Mouse (Mus musculus) adrenal gland, postnatal 4 days (tissue): ENCODE data around the gene Prex1. TPM values are rescaled to one million over a fixed set of nuclear protein-coding genes. Genes with fewer than 3 reads are reported as not detected.

Source experiments
- DNase-seq, 2 experiments: peaks; one replicate each; pipeline ENCODE4 v3.0.0; 2021 to 2022; ENCODE audit warnings: low spot score in 2 of 2, mixed read lengths in 2 of 2
- total RNA-seq, 2 experiments: library from RNA; stranded (reverse); gene quantifications; 2 replicates each; pipeline ENCODE4 v1.2.3; 2021

The Prex1 gene
- total RNA-seq, 2 experiments from 2014 or later, result 20.9 to 21.2 TPM

DNA sequence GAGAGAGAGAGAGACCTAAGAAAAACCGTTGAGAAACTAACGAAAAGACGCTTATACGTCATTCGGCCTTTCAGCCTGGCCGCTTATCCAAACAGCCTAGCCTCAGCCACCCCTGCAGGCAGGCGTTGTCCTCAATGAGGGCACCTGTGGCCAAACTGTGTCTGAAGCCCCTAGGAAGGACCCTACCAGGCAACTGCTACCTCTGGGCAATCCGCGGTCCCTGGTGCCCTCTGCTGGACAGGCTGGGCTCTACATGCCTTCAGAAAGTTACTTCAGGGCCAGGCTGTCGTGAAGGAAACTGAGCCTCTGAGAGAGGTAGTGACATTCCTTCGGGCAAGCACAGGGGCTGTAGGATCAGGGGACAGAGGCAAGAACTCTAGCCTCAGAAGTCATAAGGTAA lies 149.2 kb downstream of the Prex1 start:
- DNase-seq, result peak in 1 of 2 experiments; percentile 38

GRCm38 (mm10) chr2:166563890-166564289 lies 149.7 kb downstream of the Prex1 start:
- DNase-seq, result peak; percentile 72 to 84

DNA sequence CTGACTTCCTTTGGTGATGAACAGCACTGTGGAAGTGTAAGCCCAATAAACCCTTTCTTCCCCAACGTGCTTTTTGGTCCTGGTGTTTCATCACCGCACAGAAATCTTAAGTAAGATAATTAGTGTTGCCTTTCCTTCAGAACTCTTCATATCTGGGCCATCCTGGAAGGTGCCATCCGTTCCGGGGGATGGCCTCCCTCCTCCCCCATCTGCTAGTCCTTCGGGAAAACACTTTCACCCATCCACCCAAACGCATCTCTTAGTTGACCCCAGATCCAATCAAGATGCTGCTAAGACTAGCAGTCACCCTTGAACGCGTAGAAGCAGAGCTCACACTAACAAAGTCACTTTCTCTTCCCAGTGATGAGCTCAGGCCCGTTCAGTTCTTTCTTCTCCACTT lies 150.6 kb downstream of the Prex1 start:
- DNase-seq, result no peak

GRCm38 (mm10) chr2:166561781-166562180 lies 151.9 kb downstream of the Prex1 start:
- no peak for DNase-seq

- no peak for DNase-seq
These were observed 152.8 kb downstream of the Prex1 start for GRCm38 (mm10) chr2:166560826-166561225.

- DNase-seq, result no peak
These were observed 154.1 kb downstream of the Prex1 start for GRCm38 (mm10) chr2:166559531-166559930.

DNA sequence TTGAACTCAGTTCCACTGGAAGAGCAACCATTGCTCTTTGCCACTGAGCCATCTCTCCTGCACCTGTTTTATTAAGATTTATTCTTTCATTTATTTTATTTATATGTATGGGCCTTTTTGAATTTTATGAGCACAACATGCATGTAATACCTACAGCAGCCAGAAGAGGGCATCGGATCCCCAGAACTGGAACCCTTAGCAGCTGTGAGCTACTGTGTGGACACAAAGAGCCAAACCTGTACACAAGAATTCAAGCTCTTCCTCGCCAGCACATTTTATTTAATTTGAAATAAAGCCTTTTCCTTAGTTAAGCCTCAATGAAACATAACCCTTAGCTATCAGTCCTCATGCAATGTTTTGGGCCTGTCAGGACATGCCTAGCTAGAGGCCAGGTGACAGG lies 158.1 kb downstream of the Prex1 start:
- no peak for DNase-seq

DNA sequence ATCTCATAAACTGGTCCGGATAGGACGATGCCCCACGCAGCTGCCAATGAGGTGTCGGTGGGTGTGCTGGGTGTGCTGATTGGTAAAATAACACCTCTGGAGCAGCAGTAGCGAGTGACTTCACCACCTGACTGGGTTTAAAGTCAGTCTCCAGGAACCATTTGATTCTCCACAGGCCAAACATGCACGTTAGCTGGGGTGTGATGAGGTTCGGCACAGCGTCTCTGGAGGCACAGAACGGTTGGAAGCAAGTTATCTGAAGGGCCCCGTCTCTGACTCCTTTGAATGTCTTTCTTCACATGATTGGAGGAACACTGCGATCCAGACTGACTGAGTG lies 159.5 kb downstream of the Prex1 start:
- no peak for DNase-seq

GRCm38 (mm10) chr2:166553502-166554168 lies 160.0 kb downstream of the Prex1 start:
- DNase-seq, result no peak

DNA sequence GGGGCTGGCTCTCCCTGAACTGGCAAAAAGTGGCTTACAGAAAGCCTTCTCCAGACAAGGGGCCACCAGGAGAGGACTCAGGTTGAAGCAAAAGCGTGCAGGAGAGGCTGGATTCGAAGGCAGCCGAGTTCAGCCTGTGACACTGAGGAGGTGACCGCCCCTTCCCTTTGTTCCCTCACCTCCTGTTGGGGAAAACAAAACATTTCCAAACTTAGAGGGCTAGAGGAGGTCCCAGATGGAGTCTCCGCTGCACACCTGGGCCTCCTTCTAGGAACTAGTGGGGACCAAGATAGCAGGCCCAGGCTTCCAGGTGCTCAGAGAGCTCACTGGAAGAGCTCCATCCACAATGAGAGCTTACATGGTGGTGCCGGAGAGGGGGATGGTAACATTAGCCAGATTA lies 161.0 kb downstream of the Prex1 start:
- DNase-seq, result no peak

DNA sequence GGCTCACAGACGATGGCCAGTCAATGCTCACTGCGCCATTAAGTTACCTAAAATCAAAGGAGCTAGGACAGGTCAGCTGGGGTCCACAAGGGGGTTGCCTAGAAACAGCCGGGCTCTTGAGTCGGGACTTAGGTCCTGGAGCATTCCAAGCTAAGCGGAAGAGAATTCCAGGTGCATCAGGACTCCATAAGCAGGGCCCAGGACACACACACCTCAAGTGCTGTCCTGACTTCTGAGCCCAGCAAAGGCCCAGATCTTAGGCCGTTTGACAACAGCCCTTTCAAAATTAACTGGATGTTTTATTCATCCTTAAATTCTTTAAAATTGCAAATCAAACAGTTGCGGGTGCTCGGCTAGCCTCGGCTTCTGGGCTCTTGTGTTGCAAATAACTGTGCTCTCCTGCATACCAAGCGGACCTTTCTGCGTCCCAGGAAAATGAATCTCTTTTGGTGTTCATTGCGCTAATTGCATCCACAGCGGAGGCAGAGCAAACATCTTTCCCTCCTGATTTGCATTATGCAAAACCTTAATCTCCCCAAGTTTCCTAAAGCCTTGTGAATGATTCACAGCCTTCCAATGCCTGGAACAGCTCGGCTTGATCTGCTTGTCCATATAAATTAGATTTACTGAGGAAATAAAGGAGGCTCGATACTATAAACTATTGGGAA lies 161.7 kb downstream of the Prex1 start:
- DNase-seq, result no peak

DNA sequence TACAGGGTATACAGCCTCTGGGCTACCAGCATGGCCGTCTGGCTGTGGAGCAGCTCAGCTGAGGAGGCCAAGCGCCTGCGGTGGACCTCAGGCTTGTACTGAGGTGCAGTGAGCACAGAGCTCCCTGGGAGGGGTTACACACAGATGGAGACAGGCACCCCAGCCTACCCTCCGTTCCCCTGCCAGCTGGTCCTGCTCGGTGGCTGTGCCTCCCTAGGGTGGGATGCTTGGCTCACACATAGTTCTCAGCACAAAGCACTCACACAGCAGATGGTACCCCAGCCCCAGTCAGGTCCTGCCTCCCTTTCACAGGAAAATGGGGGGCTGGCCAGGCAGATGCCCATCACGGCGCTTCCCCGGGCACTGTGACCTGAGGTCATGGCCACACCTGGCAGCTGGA lies 163.8 kb downstream of the Prex1 start:
- DNase-seq, result no peak

DNA sequence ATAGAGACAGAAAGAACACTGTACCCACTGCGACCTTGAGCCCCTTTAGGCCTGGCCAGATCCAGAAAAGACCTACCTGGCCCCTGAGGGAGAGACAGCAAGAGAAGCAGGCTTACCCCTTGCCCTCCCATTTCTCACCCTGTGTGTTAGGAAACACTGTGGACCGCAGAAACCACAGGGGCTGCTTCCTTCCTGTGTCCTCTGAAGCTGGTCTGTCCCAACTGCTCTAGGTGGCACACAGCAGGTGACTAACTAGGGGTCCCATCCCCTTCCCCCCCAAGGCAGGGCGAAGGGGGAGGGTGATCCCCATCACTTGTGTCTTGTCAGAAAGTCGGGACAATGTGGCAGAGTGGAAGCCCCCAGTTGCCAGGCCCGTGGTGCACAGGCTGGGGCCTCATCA lies 164.6 kb downstream of the Prex1 start:
- no peak for DNase-seq

DNA sequence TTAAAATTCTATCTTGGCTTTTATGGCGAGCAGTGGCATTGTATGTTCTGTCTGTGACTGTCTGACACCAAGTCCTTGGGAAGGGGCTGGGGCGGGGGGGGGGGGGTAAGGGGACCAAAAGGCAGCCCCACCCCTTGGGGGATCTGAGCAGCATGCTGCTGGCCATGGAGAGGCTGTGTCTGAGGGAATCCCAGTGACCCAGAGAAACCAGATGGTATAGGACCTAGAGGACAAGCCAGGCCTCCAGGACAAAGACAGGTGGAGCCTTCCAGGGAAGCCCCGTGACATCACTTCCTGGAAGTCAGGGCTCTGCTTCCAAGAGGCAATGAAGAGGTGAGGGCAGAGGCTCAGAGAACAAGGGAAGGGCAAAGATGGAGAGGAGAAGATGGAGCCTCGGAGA lies 168.1 kb downstream of the Prex1 start:
- no peak for DNase-seq

DNA sequence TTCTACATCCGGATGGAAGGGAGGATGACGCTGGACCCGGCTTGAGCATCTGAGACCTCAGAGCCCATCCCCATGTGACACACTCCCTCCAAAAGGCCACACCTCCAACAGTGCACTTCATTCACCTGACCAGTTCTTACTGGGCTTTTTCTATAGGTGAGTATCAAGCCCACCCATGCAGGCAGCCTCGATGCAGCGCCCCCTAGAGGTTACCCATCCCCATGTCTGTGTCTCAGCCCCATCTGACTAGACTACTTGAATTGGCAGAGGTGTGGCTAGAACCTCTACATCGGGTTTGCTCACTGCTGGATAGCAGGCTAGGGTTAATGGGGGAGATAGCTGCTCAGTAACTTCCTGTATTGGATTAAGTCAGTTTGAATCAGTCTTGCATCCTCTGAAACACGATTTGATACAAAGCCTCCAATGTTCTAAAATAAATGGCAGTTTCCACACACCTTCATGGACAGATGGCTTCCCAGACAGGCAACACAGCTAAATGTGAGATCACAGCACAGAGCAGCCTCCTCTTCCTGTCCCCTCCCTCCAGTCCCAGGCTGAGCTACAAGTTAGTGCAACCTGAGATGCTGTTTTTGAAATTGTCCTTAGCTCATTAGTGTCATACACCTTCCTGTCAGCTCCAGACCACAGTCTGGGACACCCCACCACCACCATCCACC lies 168.9 kb downstream of the Prex1 start:
- no peak for DNase-seq

DNA sequence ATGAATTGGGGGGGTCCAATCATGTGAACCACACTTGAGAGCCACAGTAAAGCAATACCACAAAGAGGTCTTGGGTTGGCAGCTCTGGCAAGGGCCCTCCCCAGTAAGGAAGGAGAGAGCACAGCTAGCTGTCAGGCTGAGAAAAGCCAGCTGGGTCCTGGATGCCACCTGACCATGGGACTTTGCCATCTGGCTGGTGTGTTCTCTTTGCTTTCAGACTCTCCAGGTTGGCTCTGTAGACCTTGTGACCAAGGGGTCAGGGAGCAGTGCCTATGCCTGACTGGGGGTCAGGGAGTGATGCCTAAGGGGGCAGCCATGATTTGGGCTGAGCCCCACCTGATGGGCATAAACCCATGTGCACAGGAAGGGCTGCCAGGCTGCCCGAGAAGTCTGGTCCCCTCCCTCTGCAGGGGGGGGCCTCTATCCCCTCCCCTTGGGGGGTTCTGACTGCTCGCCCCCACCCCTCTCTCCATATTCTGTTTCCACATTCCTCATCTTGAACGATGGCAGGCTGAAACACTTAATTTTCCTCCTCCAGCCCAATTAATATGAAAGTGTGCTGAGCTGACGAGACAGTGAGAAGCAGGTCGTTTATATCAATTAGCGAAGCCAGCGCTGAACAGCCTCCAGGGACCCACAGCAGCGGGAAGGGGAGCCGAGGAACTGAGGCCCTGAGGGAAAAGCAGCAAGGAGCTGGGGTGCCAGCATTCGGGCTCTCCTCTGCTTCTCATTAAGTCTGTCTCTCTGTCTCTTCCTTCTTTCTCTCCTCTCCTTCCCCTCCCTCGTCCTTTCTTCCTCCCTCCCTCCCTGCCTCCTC lies 172.3 kb downstream of the Prex1 start:
- no peak for DNase-seq

GRCm38 (mm10) chr2:166540216-166540615 lies 173.4 kb downstream of the Prex1 start:
- no peak for DNase-seq

DNA sequence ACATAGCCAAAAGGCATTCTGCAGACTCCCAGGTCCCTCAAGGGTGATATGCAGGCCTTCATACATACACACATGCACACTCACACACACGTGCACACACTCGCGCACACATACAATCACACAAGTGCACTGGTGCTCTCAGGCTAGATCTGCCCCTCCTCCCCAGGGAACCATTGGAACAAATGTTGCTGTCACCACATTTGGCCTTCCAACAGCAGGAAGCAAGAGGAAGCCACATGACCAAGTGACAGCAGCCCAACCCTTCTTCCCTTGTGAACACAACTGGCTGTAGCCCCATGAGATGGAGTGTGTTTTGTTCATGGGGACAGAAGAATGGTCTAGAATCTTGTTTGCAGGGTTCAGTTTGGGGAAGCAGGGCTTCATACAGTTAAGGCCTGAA lies 176.7 kb downstream of the Prex1 start:
- DNase-seq, result no peak

DNA sequence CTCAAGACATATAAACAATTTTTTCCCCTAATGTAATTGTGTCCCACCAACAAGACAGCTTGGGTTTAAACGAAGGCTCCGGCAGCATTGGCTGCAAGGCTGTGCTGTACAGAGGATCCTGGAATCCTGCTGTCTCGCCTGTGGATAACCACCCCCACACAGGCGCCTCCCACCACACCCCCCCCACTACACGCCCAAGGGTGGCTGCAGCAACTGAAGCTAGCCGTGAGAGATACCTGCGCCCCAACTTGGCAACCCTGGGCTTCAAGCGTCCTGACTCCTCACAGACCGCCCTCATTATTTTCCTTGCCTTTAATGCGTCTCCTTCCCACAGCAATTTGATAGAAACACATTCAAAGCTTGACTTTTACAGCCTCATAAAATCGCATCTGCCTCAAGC lies 178.1 kb downstream of the Prex1 start:
- DNase-seq, result no peak

GRCm38 (mm10) chr2:166526204-166526603 lies 187.4 kb downstream of the Prex1 start:
- no peak for DNase-seq

DNA sequence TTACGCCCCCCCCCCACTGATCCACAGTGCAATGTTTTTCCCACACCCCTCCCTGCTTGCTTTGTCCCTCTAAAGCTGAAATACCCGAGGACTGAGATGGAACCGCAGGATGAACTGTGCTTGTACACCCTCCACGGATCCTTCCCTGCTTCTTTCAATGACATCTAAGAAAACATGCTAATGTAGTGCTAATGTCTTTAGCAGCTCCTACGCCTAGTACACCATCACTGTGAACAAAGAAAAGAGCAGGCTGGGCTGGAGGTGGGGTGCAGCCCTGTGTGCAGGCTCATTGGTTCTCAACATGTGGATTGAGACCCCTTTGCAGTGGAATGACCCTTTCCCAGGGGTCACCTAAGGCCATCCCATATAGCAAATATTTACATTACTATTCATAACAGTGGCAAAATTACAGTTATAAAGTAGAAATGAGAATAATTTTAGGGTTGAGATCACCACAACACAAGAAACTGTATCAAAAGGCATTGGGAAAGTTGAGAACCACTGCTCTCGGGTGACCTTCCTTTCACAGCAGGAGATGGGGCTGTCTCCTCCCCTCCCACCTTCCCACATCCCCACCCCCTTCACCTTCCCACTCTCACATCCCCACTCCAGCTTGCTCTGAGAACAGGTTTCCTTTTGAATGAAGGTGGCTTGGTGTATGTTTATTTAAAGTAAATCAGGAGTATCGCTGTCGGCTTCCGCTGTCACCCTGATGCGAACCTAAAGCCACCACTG lies 190.3 kb downstream of the Prex1 start:
- no peak for DNase-seq
